Mouse (Mus musculus): ENCODE data around the gene Ccl20.

GRCm38 (mm10) chr1:83120312-83120711 lies 3.7 kb downstream of the Ccl20 start:
- TF ChIP-seq EP300 (IDR thresholded peaks at IDR 0.05; ENCODE audit: low read depth), result no peak
- TF ChIP-seq CTCF (IDR thresholded peaks at IDR 0.05; ENCODE audit: low read depth), result no peak

Data from heart, postnatal 0 days (tissue).